1 mouse cellular context compared by ENCODE assay signal in the genomic region with DNA sequence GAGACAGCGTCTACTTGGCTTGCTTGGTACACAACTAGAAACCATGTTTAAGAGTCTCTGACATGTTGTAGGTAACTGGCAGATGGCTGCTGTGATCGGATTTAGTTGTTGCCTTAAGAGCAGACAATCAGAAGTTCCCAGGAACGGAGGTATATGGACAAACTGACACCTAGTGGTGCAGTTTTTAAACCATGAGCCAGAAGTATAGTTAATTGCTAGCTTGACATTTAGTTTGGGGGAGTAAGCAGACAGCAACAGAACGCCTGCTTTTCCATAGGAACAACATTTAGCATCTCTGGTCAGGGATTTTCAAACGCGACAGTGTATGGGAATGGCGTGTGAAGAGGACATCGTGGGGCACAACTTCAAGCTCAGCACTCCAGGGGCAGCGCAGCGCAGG.
TF ChIP-seq lines count a peak whose summit lies in the region.

No protein-coding gene starts in this region.

TF ChIP-seq in MEL, 35 proteins besides CTCF, POLR2A, EP300 and RAD21:
- TF ChIP-seq UBTF (IDR thresholded peaks at IDR 0.05; ENCODE audit: borderline replicate concordance, insufficient read depth, low read depth, low read length) (no peak), TCF12 (IDR thresholded peaks at IDR 0.05; ENCODE audit: low read depth, low read length) (no peak), MYC (IDR thresholded peaks at IDR 0.05; ENCODE audit: low read depth, low read length) (no peak), ELF1 (IDR thresholded peaks at IDR 0.05; ENCODE audit: low read depth, low read length) (no peak)
